Mouse (Mus musculus): ENCODE data around the gene Miga1. TPM values are rescaled to one million over a fixed set of nuclear protein-coding genes. Genes with fewer than 3 reads are reported as not detected.

Gene Miga1
- polyA plus RNA-seq, 1 experiment from 2014 or later: 16.4 TPM

- H3K9ac ChIP-seq (ENCODE audit: low read length): no peak overlapping the region
- no peak overlapping the region for H3K4me2 ChIP-seq (ENCODE audit: low read length)
- H3K9me3 ChIP-seq (ENCODE audit: control insufficient read depth, low read length): no peaks in the 10 kb centered on the region
- no peak overlapping the region for H3K4me3 ChIP-seq (ENCODE audit: control insufficient read depth in 1 of 2, insufficient read depth in 1 of 2, low read depth in 1 of 2, low read length in 2 of 2)
- H3K36me3 ChIP-seq (ENCODE audit: control insufficient read depth, insufficient read depth, low read length): peaks cover 54% of the 10 kb centered on the region
- no peak overlapping the region for H3K27ac ChIP-seq (replicated peaks in 1 of 2; ENCODE audit: control insufficient read depth in 1 of 2, insufficient read depth in 1 of 2, low read depth in 2 of 2, low read length in 2 of 2)
- no peak for ATAC-seq (ENCODE audit: insufficient number of reproducible peaks, insufficient read depth, low FRiP score, low read depth)
- H3K4me1 ChIP-seq (ENCODE audit: control insufficient read depth in 2 of 2, insufficient read depth in 2 of 2, low read length in 2 of 2): peaks cover 11 to 12% of the 10 kb centered on the region in 2 experiments
- no peaks in the 10 kb centered on the region for H3K27me3 ChIP-seq (ENCODE audit: control insufficient read depth, insufficient read depth, low read length)
- 73% methylated on average over 6 of the region's 6 CpGs for WGBS
These were observed 48.3 kb downstream of the Miga1 start for GRCm38 (mm10) chr3:152291895-152292294.

GRCm38 (mm10) chr3:152290175-152290798, 49.9 kb downstream of the Miga1 start:
- no peak for ATAC-seq (ENCODE audit: insufficient number of reproducible peaks, insufficient read depth, low FRiP score, low read depth)
- Histone ChIP-seq H3K9me3 (ENCODE audit: control insufficient read depth, low read length) (no peaks in the 10 kb centered on the region), H3K4me2 (ENCODE audit: low read length) (no peak overlapping the region), H3K27me3 (ENCODE audit: control insufficient read depth, insufficient read depth, low read length) (no peaks in the 10 kb centered on the region), H3K9ac (ENCODE audit: low read length) (no peak overlapping the region), H3K27ac (replicated peaks in 1 of 2; ENCODE audit: control insufficient read depth in 1 of 2, insufficient read depth in 1 of 2, low read depth in 2 of 2, low read length in 2 of 2) (no peak overlapping the region), H3K36me3 (ENCODE audit: control insufficient read depth, insufficient read depth, low read length) (peaks cover 50% of the 10 kb centered on the region), H3K4me1 (ENCODE audit: control insufficient read depth in 2 of 2, insufficient read depth in 2 of 2, low read length in 2 of 2) (peaks cover 11 to 12% of the 10 kb centered on the region in 2 experiments), H3K4me3 (ENCODE audit: control insufficient read depth in 1 of 2, insufficient read depth in 1 of 2, low read depth in 1 of 2, low read length in 2 of 2) (no peak overlapping the region)
- WGBS: 87% methylated on average over 17 of the region's 17 CpGs

- no peak for ATAC-seq (ENCODE audit: insufficient number of reproducible peaks, insufficient read depth, low FRiP score, low read depth)
- Histone ChIP-seq H3K9me3 (ENCODE audit: control insufficient read depth, low read length) (no peaks in the 10 kb centered on the region), H3K27me3 (ENCODE audit: control insufficient read depth, insufficient read depth, low read length) (no peaks in the 10 kb centered on the region), H3K27ac (replicated peaks in 1 of 2; ENCODE audit: control insufficient read depth in 1 of 2, insufficient read depth in 1 of 2, low read depth in 2 of 2, low read length in 2 of 2) (no peak overlapping the region), H3K4me3 (ENCODE audit: control insufficient read depth in 1 of 2, insufficient read depth in 1 of 2, low read depth in 1 of 2, low read length in 2 of 2) (no peak overlapping the region), H3K4me1 (ENCODE audit: control insufficient read depth in 2 of 2, insufficient read depth in 2 of 2, low read length in 2 of 2) (peaks cover 6 to 7% of the 10 kb centered on the region in 2 experiments), H3K4me2 (ENCODE audit: low read length) (no peak overlapping the region), H3K36me3 (ENCODE audit: control insufficient read depth, insufficient read depth, low read length) (peaks cover 60% of the 10 kb centered on the region), H3K9ac (ENCODE audit: low read length) (no peak overlapping the region)
- 86% methylated on average over 4 of the region's 4 CpGs for WGBS
These were observed 51.5 kb downstream of the Miga1 start for GRCm38 (mm10) chr3:152288740-152289139.

- H3K9me3 ChIP-seq (ENCODE audit: control insufficient read depth, low read length): no peaks in the 10 kb centered on the region
- ATAC-seq (ENCODE audit: insufficient number of reproducible peaks, insufficient read depth, low FRiP score, low read depth): no peak
- H3K4me1 ChIP-seq (ENCODE audit: control insufficient read depth in 2 of 2, insufficient read depth in 2 of 2, low read length in 2 of 2): peaks cover 3% of the 10 kb centered on the region in 2 experiments
- no peak overlapping the region for H3K4me3 ChIP-seq (ENCODE audit: control insufficient read depth in 1 of 2, insufficient read depth in 1 of 2, low read depth in 1 of 2, low read length in 2 of 2)
- H3K36me3 ChIP-seq (ENCODE audit: control insufficient read depth, insufficient read depth, low read length): peaks cover 63% of the 10 kb centered on the region
- 91% methylated on average over 5 of the region's 5 CpGs for WGBS
- H3K27me3 ChIP-seq (ENCODE audit: control insufficient read depth, insufficient read depth, low read length): no peaks in the 10 kb centered on the region
- no peak overlapping the region for H3K9ac ChIP-seq (ENCODE audit: low read length)
- H3K4me2 ChIP-seq (ENCODE audit: low read length): no peak overlapping the region
- H3K27ac ChIP-seq (replicated peaks in 1 of 2; ENCODE audit: control insufficient read depth in 1 of 2, insufficient read depth in 1 of 2, low read depth in 2 of 2, low read length in 2 of 2): no peak overlapping the region
These were observed 51.9 kb downstream of the Miga1 start for GRCm38 (mm10) chr3:152288276-152288675.

GRCm38 (mm10) chr3:152287810-152288209, 52.4 kb downstream of the Miga1 start:
- no peak overlapping the region for H3K4me3 ChIP-seq (ENCODE audit: control insufficient read depth in 1 of 2, insufficient read depth in 1 of 2, low read depth in 1 of 2, low read length in 2 of 2)
- H3K9me3 ChIP-seq (ENCODE audit: control insufficient read depth, low read length): no peaks in the 10 kb centered on the region
- peaks cover 67% of the 10 kb centered on the region for H3K36me3 ChIP-seq (ENCODE audit: control insufficient read depth, insufficient read depth, low read length)
- H3K4me2 ChIP-seq (ENCODE audit: low read length): no peak overlapping the region
- no peaks in the 10 kb centered on the region for H3K4me1 ChIP-seq (ENCODE audit: control insufficient read depth in 2 of 2, insufficient read depth in 2 of 2, low read length in 2 of 2)
- H3K9ac ChIP-seq (ENCODE audit: low read length): no peak overlapping the region
- H3K27me3 ChIP-seq (ENCODE audit: control insufficient read depth, insufficient read depth, low read length): no peaks in the 10 kb centered on the region
- no peak overlapping the region for H3K27ac ChIP-seq (replicated peaks in 1 of 2; ENCODE audit: control insufficient read depth in 1 of 2, insufficient read depth in 1 of 2, low read depth in 2 of 2, low read length in 2 of 2)
- WGBS: 79% methylated on average over 9 of the region's 9 CpGs
- no peak for ATAC-seq (ENCODE audit: insufficient number of reproducible peaks, insufficient read depth, low FRiP score, low read depth)

- Histone ChIP-seq H3K36me3 (ENCODE audit: control insufficient read depth, insufficient read depth, low read length) (peaks cover 63% of the 10 kb centered on the region), H3K4me3 (ENCODE audit: control insufficient read depth in 1 of 2, insufficient read depth in 1 of 2, low read depth in 1 of 2, low read length in 2 of 2) (no peak overlapping the region), H3K4me2 (ENCODE audit: low read length) (no peak overlapping the region), H3K4me1 (ENCODE audit: control insufficient read depth in 2 of 2, insufficient read depth in 2 of 2, low read length in 2 of 2) (no peaks in the 10 kb centered on the region), H3K9me3 (ENCODE audit: control insufficient read depth, low read length) (no peaks in the 10 kb centered on the region), H3K27me3 (ENCODE audit: control insufficient read depth, insufficient read depth, low read length) (no peaks in the 10 kb centered on the region), H3K9ac (ENCODE audit: low read length) (no peak overlapping the region), H3K27ac (replicated peaks in 1 of 2; ENCODE audit: control insufficient read depth in 1 of 2, insufficient read depth in 1 of 2, low read depth in 2 of 2, low read length in 2 of 2) (no peak overlapping the region)
- no peak for ATAC-seq (ENCODE audit: insufficient number of reproducible peaks, insufficient read depth, low FRiP score, low read depth)
- 85% methylated on average over 5 of the region's 5 CpGs for WGBS
These were observed 55.4 kb downstream of the Miga1 start for GRCm38 (mm10) chr3:152284759-152285158.

GRCm38 (mm10) chr3:152284306-152284705, 55.9 kb downstream of the Miga1 start:
- no peak for ATAC-seq (ENCODE audit: insufficient number of reproducible peaks, insufficient read depth, low FRiP score, low read depth)
- Histone ChIP-seq H3K9ac (ENCODE audit: low read length) (no peak overlapping the region), H3K27ac (replicated peaks in 1 of 2; ENCODE audit: control insufficient read depth in 1 of 2, insufficient read depth in 1 of 2, low read depth in 2 of 2, low read length in 2 of 2) (no peak overlapping the region), H3K4me2 (ENCODE audit: low read length) (no peak overlapping the region), H3K9me3 (ENCODE audit: control insufficient read depth, low read length) (no peaks in the 10 kb centered on the region), H3K4me1 (ENCODE audit: control insufficient read depth in 2 of 2, insufficient read depth in 2 of 2, low read length in 2 of 2) (no peaks in the 10 kb centered on the region), H3K4me3 (ENCODE audit: control insufficient read depth in 1 of 2, insufficient read depth in 1 of 2, low read depth in 1 of 2, low read length in 2 of 2) (no peak overlapping the region), H3K27me3 (ENCODE audit: control insufficient read depth, insufficient read depth, low read length) (no peaks in the 10 kb centered on the region), H3K36me3 (ENCODE audit: control insufficient read depth, insufficient read depth, low read length) (peaks cover 62% of the 10 kb centered on the region)
- WGBS: 100% methylated on average over 1 of the region's 1 CpGs

- peaks cover 45% of the 10 kb centered on the region for H3K36me3 ChIP-seq (ENCODE audit: control insufficient read depth, insufficient read depth, low read length)
- no peak overlapping the region for H3K27ac ChIP-seq (replicated peaks in 1 of 2; ENCODE audit: control insufficient read depth in 1 of 2, insufficient read depth in 1 of 2, low read depth in 2 of 2, low read length in 2 of 2)
- ATAC-seq (ENCODE audit: insufficient number of reproducible peaks, insufficient read depth, low FRiP score, low read depth): no peak
These were observed 58.1 kb downstream of the Miga1 start for GRCm38 (mm10) chr3:152282126-152282525.

More at GRCm38 (mm10) chr3:152282126-152282525, 58.1 kb downstream of the Miga1 start:
- Histone ChIP-seq H3K4me1 (ENCODE audit: control insufficient read depth in 2 of 2, insufficient read depth in 2 of 2, low read length in 2 of 2) (peaks cover 0 to 5% of the 10 kb centered on the region in 2 experiments; a peak in 1 of 4 replicates), H3K4me3 (ENCODE audit: control insufficient read depth in 1 of 2, insufficient read depth in 1 of 2, low read depth in 1 of 2, low read length in 2 of 2) (no peak overlapping the region), H3K4me2 (ENCODE audit: low read length) (no peak overlapping the region), H3K9me3 (ENCODE audit: control insufficient read depth, low read length) (no peaks in the 10 kb centered on the region), H3K9ac (ENCODE audit: low read length) (no peak overlapping the region), H3K27me3 (ENCODE audit: control insufficient read depth, insufficient read depth, low read length) (no peaks in the 10 kb centered on the region)
- WGBS: 36% methylated on average over 3 of the region's 3 CpGs
